Mouse (Mus musculus): ENCODE measurements at regions not wholly inside any gene's neighbourhood (a gene's known extent, or its start where the extent isn't known, plus 50 kb on each side); places are given as distances from the start of the nearest gene placed in this dataset.

- intact Hi-C loops (cut with DNase I), result no loop called here
- no peak for DNase-seq
These were observed 657.0 kb downstream of the Mecom start for GRCm38 (mm10) chr3:29890764-29891163.

GRCm38 (mm10) chr3:29890286-29890685 is 657.5 kb downstream of the Mecom start:
- intact Hi-C loops (cut with DNase I), result no loop called here
- DNase-seq, result no peak

- DNase-seq, result no peak
- intact Hi-C loops (cut with DNase I), result no loop called here
These were observed 658.2 kb downstream of the Mecom start for GRCm38 (mm10) chr3:29889638-29890037.

GRCm38 (mm10) chr3:29879966-29880365 is 667.8 kb downstream of the Mecom start:
- DNase-seq, result no peak
- intact Hi-C loops (cut with DNase I), result no loop called here

- intact Hi-C loops (cut with DNase I), result no loop called here
These were observed 672.0 kb downstream of the Mecom start for GRCm38 (mm10) chr3:29875768-29876167.

GRCm38 (mm10) chr3:29862437-29862836 is 685.4 kb downstream of the Mecom start:
- DNase-seq, result no peak
- intact Hi-C loops (cut with DNase I), result no loop called here

More at GRCm38 (mm10) chr3:29875768-29876167, 672.0 kb downstream of the Mecom start:
- no peak for DNase-seq

GRCm38 (mm10) chr3:29852465-29852864 is 695.3 kb downstream of the Mecom start:
- intact Hi-C loops (cut with DNase I), result no loop called here

GRCm38 (mm10) chr3:29835432-29835831 is 712.4 kb downstream of the Mecom start:
- intact Hi-C loops (cut with DNase I), result no loop called here
- DNase-seq, result no peak

More at GRCm38 (mm10) chr3:29852465-29852864, 695.3 kb downstream of the Mecom start:
- no peak for DNase-seq

- no peak for DNase-seq
- intact Hi-C loops (cut with DNase I), result no loop called here
These were observed 712.9 kb downstream of the Mecom start for GRCm38 (mm10) chr3:29834884-29835283.

- intact Hi-C loops (cut with DNase I), result no loop called here
- DNase-seq, result no peak
These were observed 716.5 kb downstream of the Mecom start for GRCm38 (mm10) chr3:29831346-29831745.

GRCm38 (mm10) chr3:29822622-29823370 is 725.0 kb downstream of the Mecom start:
- intact Hi-C loops (cut with DNase I), result no loop called here
- no peak for DNase-seq

- no peak for DNase-seq
- intact Hi-C loops (cut with DNase I), result no loop called here
These were observed 730.8 kb downstream of the Mecom start for GRCm38 (mm10) chr3:29816964-29817363.

- DNase-seq, result no peak
- intact Hi-C loops (cut with DNase I), result loop anchor here (5.0 kb wide), 1 partner anchor 699 kb away; no protein-coding TSS in a partner anchor
These were observed 731.5 kb downstream of the Egfem1 start for GRCm38 (mm10) chr3:29813276-29813675.

- DNase-seq, result no peak
- intact Hi-C loops (cut with DNase I), result loop anchor here (5.0 kb wide), 1 partner anchor 700 kb away; no protein-coding TSS in a partner anchor
These were observed 730.8 kb downstream of the Egfem1 start for GRCm38 (mm10) chr3:29812480-29813240.

- intact Hi-C loops (cut with DNase I), result no loop called here
- DNase-seq, result no peak
These were observed 724.2 kb downstream of the Egfem1 start for GRCm38 (mm10) chr3:29806046-29806445.

- DNase-seq, result no peak
- intact Hi-C loops (cut with DNase I), result no loop called here
These were observed 721.6 kb downstream of the Egfem1 start for GRCm38 (mm10) chr3:29803456-29803855.

- intact Hi-C loops (cut with DNase I), result no loop called here
- DNase-seq, result no peak
These were observed 719.3 kb downstream of the Egfem1 start for GRCm38 (mm10) chr3:29801081-29801480.

GRCm38 (mm10) chr3:29774365-29774764 is 692.5 kb downstream of the Egfem1 start:
- intact Hi-C loops (cut with DNase I), result no loop called here
- no peak for DNase-seq

GRCm38 (mm10) chr3:29771194-29771593 is 689.4 kb downstream of the Egfem1 start:
- intact Hi-C loops (cut with DNase I), result no loop called here
- no peak for DNase-seq

GRCm38 (mm10) chr3:29768592-29768991 is 686.8 kb downstream of the Egfem1 start:
- intact Hi-C loops (cut with DNase I), result no loop called here
- DNase-seq, result no peak

GRCm38 (mm10) chr3:29764021-29764420 is 682.2 kb downstream of the Egfem1 start:
- DNase-seq, result no peak
- intact Hi-C loops (cut with DNase I), result no loop called here
